Mouse (Mus musculus) MEL (cell line): ENCODE data around the gene Gm45233.

Experiments used
- CHD1 ChIP-seq: IDR thresholded peaks from 2 replicates; pipeline ENCODE4 v1.6.1; 2012; ENCODE audit warnings: low read depth, mild to moderate bottlenecking, inconsistent platforms, low read length, improper control_type of control experiment
- CTCF ChIP-seq, 3 experiments: IDR thresholded peaks in 2 of 3; conservative IDR thresholded peaks in 1 of 3; 2 replicates each; pipeline ENCODE4 v1.5.1; 2011 to 2012; ENCODE audit warnings: low read length in 3 of 3, low read depth in 2 of 3, mild to moderate bottlenecking in 2 of 3, improper control_type of control experiment in 1 of 3, inconsistent platforms in 1 of 3, mixed read lengths in 1 of 3, moderate library complexity in 1 of 3; ENCODE audit not compliant: control insufficient read depth in 1 of 3, insufficient read depth in 1 of 3, poor library complexity in 1 of 3, severe bottlenecking in 1 of 3
- E2F4 ChIP-seq: IDR thresholded peaks from 2 replicates; pipeline ENCODE4 v1.6.1; 2011; ENCODE audit warnings: low read depth, low read length, improper control_type of control experiment, borderline replicate concordance
- GATA1 ChIP-seq: IDR thresholded peaks from 2 replicates; pipeline ENCODE4 v1.6.1; 2011; ENCODE audit warnings: low read depth, low read length, improper control_type of control experiment
- KAT2A ChIP-seq: conservative IDR thresholded peaks from 2 replicates; pipeline ENCODE4 v1.6.1; 2012; ENCODE audit warnings: low read depth, low read length, improper control_type of control experiment, inconsistent platforms
- MAFK ChIP-seq: IDR thresholded peaks from 2 replicates; pipeline ENCODE4 v1.6.1; 2011; ENCODE audit warnings: low read depth, mild to moderate bottlenecking, low read length, improper control_type of control experiment, borderline replicate concordance
- MAX ChIP-seq: IDR thresholded peaks from 2 replicates; pipeline ENCODE4 v1.6.1; 2011; ENCODE audit warnings: low read length, improper control_type of control experiment
- NELFE ChIP-seq: IDR thresholded peaks from 2 replicates; pipeline ENCODE4 v1.6.1; 2011; ENCODE audit warnings: low read depth, low read length, improper control_type of control experiment
- POLR2A ChIP-seq, 2 experiments: IDR thresholded peaks; 2 replicates each; pipeline ENCODE4 v1.6.1; 2011 to 2012; ENCODE audit warnings: low read length in 2 of 2, mild to moderate bottlenecking in 2 of 2, control low read depth in 1 of 2, improper control_type of control experiment in 1 of 2, low read depth in 1 of 2, moderate library complexity in 1 of 2; ENCODE audit not compliant: control insufficient read depth in 1 of 2, insufficient read depth in 1 of 2, poor library complexity in 1 of 2
- TCF12 ChIP-seq: IDR thresholded peaks from 2 replicates; pipeline ENCODE4 v1.6.1; 2014; ENCODE audit warnings: low read depth, mild to moderate bottlenecking, inconsistent platforms, low read length, improper control_type of control experiment, moderate library complexity
- USF2 ChIP-seq, 2 experiments: IDR thresholded peaks; 2 replicates each; pipeline ENCODE4 v1.6.1; 2011 to 2012; ENCODE audit warnings: improper control_type of control experiment in 2 of 2, low read length in 2 of 2, borderline replicate concordance in 1 of 2, inconsistent platforms in 1 of 2, low read depth in 1 of 2, mild to moderate bottlenecking in 1 of 2; ENCODE audit not compliant: insufficient read depth in 1 of 2

DNA sequence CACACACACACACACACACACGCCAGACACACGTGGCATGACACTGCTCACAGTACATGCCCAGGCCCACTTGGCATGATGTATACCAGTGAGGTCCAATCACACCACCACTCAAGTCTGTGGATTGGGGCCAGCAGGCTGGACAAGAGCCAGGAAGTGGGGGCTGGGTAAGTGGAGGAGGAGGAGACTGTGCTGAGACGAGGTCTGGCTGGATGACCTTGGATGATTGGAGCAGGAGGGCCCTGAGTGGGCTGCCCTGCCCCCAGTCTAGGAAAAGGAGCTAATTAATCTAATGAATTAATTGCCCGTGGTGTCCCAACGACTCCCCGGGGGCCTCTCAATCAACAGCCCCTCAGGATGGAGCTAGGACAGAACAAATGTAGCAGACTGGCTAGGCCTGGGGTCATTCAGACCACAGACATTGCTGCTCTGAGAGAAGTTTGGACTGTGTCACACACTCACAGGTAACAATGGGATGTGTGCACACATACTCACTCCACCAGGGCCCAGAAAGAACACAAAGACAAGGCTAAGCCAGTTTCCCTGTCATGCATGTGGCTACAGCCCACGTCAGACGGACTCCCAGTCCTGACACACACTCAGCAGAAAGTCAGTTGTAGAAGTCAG, 38.3 kb downstream of the Gm45233 start:
- no peak for TF ChIP-seq NELFE
- TF ChIP-seq CTCF (IDR thresholded peaks at IDR 0.05 in 2 of 3, conservative IDR thresholded peaks at IDR 0.05 in 1 of 3; ENCODE audit: control insufficient read depth in 1 of 3, insufficient read depth in 1 of 3, low read depth in 2 of 3, low read length in 3 of 3, poor library complexity in 1 of 3, severe bottlenecking in 1 of 3), result no peak
- no peak for TF ChIP-seq USF2 (IDR thresholded peaks at IDR 0.05; ENCODE audit: borderline replicate concordance in 1 of 2, insufficient read depth in 1 of 2, low read depth in 1 of 2, low read length in 2 of 2)
- no peak for TF ChIP-seq MAFK
- TF ChIP-seq TCF12, result no peak
- no peak for TF ChIP-seq CHD1
- TF ChIP-seq POLR2A (IDR thresholded peaks at IDR 0.05; ENCODE audit: control insufficient read depth in 1 of 2, insufficient read depth in 1 of 2, low read depth in 1 of 2, low read length in 2 of 2, poor library complexity in 1 of 2), result no peak
- no peak for TF ChIP-seq KAT2A
- no peak for TF ChIP-seq E2F4
- TF ChIP-seq GATA1, result no peak
- no peak for TF ChIP-seq MAX
